Mouse (Mus musculus) c-Kit-positive CD71-negative TER-119-negative erythroid progenitor cells, embryonic 14.5 days (primary cell): ENCODE measurements around the gene Anks6.
"Not testable (repeated sequence)": the region's sequence is repeated elsewhere in the genome, so short reads cannot be mapped to it uniquely, and the experiment has no call there.

Experiments used
- DNase-seq: peaks from one replicate; pipeline ENCODE4 v3.0.0-alpha.2; 2013; ENCODE audit warnings: low read depth

Anks6 gene

DNA sequence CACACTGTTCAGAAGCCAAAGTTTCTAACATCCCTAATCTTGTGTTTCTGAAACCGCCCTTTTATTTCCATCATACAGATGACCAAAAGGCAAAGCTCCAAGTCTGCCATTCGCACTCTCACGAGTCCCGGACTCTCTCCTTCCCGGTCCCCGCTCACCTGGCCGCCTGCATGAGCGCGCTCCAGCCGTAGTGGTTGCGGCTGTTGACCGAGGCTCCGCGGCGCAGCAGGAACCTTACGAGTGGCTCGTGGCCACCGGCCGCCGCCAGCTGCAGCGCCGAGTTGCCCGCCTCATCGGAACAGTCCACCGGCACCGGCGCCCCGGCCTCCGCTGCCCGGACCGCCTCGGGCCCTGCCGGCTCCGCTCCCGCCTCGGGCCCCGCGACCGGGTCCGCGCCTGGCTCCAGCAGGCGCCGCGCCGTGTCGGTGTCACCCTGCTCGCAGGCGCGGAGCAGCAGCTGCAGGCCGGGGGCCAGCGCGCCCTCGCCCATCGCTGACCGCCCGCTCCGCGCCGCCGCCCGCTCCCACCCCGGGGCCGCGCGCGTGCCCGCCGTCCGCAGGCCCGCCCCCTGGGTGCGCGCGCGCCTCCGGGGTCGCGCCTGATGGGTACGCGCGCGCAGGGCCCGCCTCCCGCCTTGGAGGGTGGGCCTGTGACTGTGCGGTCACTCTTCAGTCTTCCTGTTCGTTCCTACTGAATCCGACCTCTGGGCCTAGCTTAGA lies at the start of gene Anks6:
TSS of gene Anks6 (minus strand) at position 637 of the 719 bp plus-strand sequence.
- DNase-seq: no peak

DNA sequence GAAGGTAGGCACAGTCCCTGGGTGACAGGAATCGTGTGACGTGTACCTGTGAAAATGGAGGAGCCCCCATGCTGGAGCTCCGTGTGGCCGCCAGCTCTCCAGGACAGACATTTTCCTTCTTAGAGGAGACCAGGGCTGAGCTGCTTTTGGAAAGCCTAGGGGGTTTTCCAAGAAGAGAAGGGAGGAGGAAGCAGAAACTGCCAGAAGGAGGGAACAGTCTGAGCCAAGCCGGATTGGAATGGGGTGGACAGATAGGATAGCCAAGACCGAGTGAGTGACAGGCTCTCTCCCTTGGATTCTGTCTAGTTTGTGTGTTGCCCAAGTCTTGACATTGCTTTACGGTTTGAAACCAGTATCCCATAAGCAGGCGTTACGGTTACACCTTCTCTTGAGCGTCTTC lies 46.3 kb upstream of the Anks6 start:
- no peak for DNase-seq

DNA sequence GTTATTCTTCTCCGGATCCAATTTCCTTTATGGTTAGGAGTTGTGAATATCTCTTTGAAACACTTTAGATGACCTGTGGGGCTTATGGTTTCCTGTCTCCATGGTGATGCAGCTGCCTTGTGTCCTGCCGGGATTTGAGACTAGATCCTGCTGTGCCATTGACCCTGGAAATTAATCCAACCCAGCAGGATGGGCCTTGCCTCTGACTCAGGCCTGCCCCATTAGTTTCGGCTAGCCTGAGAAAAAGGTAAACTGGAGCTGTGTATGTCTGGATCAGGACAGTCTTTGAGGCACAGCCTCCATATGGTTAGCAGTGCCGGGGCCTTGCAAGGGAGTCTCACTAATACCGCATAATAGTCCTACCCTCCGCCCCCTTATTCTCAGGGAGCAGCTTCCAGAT lies 36.4 kb upstream of the Anks6 start:
- DNase-seq: no peak

DNA sequence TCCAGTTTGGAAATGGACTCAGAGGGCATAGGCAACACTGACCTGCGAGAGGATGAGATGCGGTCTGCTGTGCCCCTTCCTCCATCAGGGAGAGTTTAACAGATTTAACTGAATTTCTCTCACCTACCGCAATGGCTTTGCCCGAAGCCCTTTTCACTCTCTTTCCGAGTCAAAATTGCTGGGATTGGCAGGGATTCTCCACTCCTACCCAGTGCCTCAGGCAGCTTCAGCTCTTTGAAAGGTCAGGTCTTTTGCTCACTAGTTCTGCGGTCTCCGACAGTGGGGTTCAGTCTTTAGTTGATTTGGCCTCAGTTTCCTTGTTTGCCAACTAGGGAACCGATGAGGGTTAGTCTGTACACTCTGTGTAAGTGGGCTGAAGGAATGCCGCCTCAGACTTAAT lies 35.9 kb upstream of the Anks6 start:
- DNase-seq: no peak

DNA sequence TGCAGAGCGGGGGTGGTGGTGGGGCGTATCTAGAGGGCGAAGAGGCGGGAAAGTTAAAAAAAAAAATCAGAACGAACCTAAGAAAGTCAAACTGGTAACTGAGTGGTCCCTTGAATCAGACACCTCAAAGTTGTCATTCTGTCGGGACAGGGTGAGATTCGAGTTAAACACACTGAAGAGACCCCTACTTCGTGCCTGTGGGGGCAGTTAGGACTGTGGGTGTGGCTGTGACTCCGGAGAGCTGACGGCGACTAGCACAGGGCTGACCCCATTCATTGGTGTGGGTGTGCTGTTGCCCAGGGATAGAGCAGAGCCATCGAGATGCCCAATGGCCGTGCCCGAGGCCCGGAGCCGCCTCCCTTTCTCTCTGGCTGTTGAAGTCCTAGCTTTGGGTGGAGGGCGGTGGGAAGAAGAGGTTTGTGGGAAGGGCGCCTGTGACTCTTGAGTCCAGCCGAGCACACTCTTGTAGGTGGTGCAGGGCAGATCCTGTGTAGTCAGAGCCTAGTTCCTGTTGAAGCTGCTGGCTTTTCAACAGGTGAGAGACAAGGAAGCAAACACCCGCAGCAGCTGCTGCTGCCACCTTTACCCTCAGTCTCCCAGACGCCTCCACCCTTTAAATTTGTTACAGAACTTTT lies 35.3 kb upstream of the Anks6 start:
- DNase-seq: no peak

DNA sequence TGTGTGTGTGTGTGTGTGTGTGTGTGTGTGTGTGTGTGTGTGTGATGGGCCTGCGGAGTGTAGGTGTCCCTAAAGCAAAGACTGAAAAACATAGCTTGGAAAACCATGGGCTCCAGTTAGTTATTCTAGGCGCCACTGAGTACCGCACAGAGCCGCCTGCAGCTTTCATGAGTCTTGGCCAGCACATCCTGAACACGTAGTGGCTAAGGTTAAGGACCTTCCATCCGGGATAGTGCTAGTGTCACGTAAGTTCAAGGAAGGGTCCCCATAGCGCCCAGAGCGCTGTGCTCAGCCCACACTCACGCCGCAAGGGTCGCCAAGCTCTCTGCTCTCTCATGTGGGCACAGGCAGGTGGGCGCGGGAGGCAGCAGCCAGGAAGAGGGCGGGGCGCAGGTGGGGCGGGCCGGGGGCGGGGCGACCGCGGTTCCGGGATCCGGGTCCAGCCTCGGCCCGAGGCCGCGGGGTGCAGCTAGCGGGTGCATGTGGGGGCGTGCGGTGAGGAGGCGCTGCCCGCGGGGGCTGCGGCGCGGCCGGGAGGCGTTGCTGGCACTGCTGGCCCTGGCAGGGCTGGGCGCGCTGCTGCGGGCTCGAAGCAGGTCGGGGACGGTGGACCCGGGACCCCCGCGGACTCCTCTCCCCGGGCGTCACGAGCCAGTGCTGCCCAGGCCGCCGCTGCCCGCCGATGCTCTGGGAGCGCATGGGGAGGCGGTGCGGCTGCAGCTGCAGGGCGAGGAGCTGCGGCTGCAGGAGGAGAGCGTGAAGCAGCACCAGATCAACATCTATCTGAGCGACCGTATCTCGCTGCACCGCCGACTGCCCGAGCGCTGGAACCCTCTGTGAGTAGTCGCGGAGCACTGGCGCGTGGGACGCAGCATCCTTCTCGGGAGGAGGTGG lies 34.5 kb upstream of the Anks6 start, which contains the start of gene Galnt12:
TSS of gene Galnt12 (plus strand) at position 417 of the 894 bp plus-strand sequence.
- DNase-seq: no peak

DNA sequence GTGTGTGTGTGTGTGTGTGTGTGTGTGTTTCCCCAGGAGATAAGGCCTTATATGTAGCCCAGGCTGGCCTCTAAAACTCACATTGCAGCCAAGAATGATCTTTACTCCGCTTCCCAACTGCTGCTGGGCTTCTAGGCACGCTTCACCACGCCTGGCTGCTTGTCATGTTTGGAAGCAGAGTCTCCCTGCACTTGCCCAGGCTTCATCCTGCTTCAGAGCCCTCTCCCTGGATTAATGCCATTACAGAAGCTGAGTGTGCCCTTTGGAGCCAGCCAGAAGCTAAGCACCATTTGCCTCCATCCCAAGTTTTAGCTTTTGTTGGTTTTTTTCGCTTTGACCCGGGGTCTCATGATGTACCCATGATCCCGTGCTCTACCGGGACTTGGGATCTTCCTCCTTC lies 31.4 kb upstream of the Anks6 start:
- no peak for DNase-seq

DNA sequence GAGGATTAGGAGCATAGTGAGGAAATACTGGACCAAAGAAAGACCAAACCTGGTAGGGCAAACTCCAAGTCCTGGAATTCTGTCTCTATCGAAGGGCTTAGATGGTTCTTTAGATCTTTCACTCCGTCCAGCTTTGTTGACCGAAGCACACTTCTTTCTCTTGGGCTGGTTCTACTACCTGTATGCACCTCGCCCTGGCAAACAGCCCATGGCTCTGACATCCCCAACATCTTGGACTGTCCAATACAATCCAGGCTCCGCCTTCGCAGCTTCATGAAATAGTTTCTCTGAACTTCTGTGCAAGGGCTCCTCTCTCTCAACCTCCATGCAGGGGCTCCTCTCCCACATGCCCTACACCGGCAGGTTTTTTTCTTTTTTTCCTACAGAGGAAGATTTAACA lies 26.6 kb upstream of the Anks6 start:
- no peak for DNase-seq

DNA sequence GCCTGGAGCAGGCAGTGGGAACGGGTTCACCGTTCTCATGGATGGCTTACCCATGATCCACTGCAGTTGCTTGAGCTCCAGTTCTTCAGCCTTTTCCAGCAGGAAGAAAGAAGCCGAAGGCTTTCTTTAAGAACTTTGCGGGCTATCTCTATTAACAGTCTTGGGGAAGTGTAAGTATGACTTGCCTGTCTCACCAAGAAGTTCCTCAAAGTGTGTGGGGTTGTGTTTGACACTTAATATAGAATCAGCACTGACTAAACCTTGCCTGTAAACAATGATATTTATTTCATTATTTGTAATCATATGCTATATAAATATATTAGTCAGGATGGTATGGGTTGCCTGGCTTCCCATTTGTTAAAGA lies 23.4 kb upstream of the Anks6 start:
- DNase-seq: no peak

DNA sequence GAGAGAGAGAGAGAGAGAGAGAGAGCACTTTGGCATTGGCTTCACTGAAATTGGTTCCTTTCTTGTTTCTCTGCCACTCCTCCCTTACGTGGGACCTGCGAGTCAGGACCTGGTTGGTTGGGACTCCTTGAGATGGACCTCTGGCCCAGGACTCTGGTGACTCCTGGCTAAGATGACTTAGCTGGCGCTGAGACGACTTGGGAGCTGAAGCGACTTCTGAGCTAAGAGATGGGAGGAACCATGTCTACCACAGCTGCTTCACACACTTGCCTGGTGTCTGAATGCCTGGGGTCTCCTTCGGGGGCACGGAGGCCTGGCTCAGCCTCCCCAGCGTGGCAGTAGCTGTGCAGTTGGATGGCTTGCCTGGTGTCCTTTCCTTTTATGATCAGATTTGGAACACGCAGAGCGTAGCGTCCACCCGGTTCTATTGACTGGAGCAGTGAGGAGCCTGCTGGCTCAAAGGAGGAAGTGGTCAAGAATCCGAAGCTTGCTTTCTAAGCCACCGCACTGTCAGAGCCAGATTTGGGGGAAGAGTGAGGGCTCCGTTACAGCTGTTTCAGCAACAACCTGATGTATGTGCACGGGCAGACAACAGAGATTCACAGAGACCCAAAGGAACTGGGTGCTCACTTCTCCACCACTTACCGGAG lies 22.9 kb upstream of the Anks6 start:
- no peak for DNase-seq

DNA sequence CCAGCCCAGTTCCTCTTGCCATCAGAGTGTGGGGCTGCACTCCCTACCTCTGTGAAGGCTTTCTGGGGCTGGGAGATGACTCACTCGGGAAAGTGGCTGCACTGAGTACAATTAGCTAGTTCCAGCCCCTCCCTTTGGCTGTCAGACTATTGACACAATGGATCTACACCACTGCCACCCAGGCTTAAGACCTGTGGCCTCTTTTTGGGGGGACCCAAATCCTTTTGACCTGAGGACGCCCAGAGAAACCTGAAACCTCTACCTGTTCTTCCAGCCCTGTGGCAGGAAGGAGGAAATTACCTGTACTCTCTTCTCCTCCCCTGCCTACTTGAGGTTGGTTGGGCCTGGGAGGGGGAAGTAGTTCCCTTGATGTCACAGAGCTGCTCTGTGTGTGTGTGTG lies 17.8 kb upstream of the Anks6 start:
- DNase-seq: no peak

DNA sequence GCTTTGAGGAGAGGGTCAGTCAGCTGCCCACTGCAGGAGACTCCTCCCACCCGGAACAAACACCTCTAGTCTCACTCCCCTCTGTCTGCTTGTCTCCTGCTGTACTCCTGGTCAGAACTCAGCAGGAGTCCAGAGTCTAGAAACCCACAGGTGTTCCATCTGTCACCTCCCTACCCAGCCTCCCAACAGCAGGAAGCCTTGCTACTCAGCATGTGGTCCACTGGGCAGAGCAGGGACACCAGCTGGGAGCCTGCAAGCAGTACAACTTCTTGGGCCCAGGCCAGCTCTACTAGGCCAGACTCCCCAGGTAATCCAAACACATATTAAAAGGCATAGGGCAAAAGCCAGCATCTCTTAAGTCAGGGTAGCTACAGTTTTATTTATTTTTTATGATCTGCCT lies 3.7 kb upstream of the Anks6 start:
- DNase-seq: no peak

DNA sequence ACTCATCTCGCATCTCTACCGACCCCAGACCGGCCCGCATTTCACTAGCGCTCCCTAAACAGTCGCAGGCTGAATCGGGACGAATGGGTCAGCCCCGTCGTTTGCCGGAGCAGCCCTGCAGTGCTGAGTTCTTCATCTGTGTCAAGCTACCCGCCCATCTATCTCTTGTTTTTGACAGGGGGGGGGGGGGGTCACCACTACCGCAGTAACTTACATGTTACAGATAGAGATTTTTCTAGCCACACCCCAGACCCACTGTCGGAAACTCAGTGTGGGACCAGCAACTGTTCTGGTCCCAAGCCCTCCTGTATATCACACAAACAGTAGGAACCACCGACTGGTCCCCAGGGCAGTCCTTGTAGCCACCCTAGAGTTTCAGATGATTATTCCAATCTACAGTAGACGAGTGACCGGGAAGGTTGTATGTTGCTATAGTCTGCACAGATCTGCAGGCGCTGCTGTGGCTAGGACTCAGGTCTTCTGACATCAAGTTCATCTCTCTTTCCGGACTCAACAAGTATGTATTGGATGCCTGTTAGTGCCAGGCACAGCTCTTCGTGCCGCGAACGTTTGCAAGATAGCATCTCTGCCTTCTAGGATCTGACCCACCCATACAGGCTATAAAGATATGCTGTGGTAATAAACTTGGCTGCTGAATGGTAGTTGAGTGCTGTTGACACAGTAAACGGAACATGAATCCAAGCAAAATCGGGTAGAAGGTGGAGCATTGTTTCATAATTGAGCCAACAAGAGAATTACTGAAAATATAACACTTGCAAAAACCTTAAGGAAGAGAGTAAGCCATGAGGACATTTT lies 491 bp upstream of the Anks6 start:
- no peak for DNase-seq

DNA sequence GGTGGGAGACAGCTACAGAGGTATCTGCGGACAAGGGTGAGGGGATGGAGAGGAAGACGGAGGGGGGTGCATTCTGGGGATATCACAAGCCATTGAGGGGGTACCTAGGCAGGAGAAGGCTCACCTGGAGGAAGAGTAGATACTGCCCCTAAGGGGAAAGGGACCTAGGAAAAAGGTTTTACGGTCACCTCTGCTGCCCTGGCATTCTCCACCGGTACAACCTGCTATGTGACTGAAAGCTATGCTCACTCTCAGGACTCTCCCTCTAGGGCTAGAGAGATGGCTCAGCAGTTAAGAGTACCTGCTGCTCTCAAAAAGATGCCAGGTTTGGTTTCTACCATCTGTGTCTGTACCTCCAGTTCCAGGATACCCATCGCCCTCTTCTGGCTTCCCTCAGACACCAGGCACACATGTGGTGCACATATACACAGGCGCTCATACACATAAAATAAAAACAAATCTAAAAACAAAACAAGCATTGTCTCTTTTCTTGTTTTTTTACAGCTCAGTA lies 1.6 kb downstream of the Anks6 start:
- DNase-seq: no peak

DNA sequence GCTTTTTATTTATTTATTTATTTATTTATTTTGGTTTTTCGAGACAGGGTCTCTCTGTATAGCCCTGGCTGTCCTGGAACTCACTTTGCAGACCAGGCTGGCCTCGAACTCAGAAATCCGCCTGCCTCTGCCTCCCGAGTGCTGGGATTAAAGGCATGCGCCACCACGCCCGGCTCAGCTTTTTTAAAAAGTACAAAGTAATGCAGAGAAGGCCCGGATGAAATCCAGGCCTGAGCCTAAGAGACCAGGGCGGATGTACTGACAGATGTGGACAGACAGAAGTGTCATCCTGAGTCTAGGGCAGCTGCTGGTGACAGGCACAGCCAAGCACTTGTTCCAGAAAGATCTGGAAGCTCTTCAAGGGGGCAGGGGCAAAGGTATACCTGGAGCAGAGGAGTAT lies 2.1 kb downstream of the Anks6 start:
- not testable (repeated sequence) for DNase-seq

DNA sequence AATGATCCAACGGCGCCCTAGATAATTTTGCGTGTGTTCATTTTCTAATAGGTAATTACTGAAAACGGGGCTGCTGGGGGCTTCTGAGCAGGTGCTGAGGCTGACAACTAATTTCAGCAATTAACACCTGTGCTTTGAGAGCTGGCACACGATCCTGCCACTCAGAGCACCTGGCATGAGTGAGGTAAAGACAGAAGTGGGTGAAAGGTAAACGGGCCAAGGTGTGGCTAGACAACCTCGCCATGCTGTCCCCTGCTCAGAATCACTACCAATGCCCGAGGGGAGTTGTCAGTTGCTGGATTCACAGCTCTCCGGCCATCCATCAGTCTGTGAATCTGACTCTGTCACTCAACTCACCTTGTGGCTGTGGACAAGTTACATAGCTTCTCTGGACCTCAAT lies 5.3 kb downstream of the Anks6 start:
- no peak for DNase-seq

DNA sequence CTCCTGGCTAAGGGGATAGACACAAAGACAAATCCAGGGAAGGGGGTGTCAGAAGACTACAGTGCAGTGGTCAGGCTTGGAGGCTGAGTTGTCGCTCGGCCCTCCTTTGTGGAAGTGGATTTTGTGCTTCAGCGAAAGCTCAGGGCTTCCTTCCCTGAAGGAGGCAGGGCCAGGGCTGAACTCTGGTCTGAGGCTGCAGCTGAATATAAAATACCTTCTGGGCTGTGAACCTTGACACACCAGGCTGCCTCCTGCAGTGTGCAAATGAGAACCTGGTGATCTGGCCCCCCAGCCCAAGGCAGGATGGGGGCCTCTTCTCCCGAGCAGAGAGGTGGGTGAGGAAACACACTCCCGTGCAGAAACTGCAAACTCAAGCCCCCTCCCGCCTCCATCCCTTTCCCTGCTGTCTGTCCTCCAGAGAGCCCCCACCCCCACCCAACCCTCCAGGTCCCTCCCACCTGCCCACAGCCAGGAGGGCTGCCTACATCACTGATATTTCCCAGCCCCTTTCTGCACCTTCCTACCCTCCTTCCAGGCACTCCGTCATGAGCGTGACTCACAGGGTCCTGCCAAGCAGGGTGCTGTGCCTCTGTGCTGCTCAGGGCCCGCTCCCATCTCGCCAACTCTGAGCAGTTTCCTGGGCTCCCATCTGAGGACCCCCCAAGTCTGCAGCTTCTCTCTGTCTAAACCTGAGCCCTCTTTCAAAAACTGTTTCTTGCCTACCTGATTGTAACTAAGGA lies 6.4 kb downstream of the Anks6 start:
- DNase-seq: no peak

DNA sequence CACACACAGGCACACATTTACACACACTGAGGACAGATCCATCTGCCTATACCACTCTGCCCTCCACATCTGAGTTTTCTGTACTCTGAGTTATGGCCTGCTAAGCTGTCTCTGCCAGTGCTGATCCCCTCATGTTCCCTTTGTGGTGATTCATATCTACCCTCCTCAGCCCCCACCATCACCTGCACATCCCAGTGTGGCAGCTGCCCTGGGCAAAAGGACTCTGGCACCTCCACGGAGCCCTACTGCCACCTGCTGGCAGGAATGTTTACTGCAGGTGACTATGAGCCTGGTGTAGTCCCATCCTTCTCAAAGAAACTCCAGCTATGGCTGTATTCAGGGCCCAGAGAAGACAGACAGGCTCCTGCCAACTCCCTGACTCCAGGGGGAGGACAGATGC lies 7.1 kb downstream of the Anks6 start:
- peak; percentile 73 for DNase-seq

DNA sequence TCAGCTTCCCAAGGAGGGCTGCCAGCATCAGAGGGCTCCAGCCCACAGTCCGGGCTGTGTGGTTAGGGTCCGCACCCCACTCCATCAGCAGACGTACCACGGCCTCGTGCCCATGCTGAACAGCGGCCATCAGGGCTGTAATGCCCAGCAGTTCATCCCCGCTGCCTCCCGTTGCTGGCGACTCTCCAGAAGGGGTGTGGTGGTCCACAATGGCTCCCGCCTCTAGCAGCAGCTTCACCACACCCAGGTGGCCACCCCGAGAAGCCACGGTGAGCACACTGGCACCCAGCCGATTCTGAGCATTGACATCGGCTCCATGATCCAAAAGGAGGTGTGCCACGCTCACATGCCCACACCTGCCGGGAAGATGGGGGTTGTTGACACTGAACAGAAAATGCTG lies 8.0 kb downstream of the Anks6 start:
- no peak for DNase-seq

DNA sequence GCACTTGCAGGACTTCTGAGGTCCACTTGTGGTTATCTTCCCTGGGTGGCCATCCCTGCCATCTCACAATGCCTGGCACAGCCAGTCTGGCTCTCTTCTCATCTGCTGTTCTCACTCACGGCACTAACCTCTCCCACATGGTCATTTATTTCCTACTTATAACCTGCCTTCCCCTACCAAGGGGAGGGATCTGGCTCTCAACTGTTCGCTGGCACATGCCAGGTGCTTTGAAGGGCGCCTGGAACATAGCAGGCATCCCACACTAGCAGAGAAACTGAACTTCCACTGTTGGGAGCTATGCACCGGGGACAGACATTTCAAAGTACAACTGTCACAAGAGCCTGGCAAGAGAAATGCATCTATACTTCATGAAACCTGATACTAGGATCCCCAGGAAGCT lies 9.5 kb downstream of the Anks6 start:
- DNase-seq: no peak

DNA sequence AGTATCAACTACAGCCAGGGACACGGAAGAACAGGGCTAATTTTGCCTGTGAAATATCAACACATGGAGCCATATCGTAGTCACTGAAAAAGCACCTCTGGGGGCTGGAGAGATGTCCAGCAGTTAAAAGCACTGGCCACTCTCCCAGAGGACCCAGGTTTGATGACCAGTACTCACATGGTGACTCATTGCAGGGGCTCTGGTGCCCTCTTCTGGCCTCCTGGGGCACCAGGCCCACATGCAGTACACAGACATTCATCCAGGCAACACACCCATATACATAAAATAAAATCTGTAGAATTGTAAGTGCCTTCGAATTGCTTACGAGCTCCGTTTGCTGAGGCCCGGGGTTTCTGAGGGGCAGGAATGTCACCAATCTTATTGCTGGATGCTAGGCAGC lies 10.3 kb downstream of the Anks6 start:
- DNase-seq: no peak
